Mouse (Mus musculus) erythroid progenitor cell, adult 5-6 weeks (primary cell): Measurements from ENCODE around the gene Sfmbt2. TPM values are rescaled to one million over a fixed set of nuclear protein-coding genes. Genes with fewer than 3 reads are reported as not detected.
"Not testable (repeated sequence)": the region's sequence is repeated elsewhere in the genome, so short reads cannot be mapped to it uniquely, and the experiment has no call there.

ENCODE experiments used
- ATAC-seq: replicated peaks from 2 replicates; pipeline ENCODE4 v1.8.0; 2016; ENCODE audit warnings: moderate number of reproducible peaks, mild to moderate bottlenecking, moderate TSS enrichment, inconsistent platforms; ENCODE audit not compliant: poor library complexity, low FRiP score, severe bottlenecking
- total RNA-seq, 2 experiments: library from RNA; stranded (forward) in 1 of 2; stranded (reverse) in 1 of 2; fragments of 150-400 nt in 1 of 2; fragments of 186-747, 209-891 nt in 1 of 2; gene quantifications; 2 replicates each; pipeline versions ENCODE4 v1.2.3 to v1.2.4; 2015 to 2017; ENCODE audit warnings: low replicate concordance in 2 of 2

Sfmbt2 gene
- total RNA-seq (2015; ENCODE audit: low replicate concordance) (2.2 TPM in 1 of 2 replicates, not detected in the other), total RNA-seq (2017; ENCODE audit: low replicate concordance) (0.38 and 0.51 TPM in 2 replicates)

DNA sequence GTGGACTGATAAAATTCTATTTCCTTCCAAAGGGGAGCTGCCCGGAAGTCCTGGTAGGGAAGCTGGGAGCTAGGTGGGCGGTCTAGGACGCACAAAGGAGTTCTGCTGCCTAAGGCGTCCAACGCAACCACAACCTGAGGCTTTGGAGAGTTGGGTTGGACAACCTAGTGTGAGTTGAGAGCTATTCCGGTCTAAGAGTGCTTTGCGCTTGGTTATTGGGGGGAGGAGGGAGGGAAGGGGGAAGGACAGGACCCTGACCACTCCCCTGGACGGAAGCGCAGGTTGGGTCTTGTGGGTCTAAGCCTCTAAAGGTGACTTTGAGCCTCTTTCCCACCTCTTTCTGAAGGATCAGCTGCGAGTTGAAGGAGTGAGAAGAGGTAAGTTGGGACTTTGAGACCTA is at the start of gene Sfmbt2:
Gene Sfmbt2, plus strand, starts transcription at position 335 of the 400 bp plus-strand sequence.
- no peak for ATAC-seq

- no peak for ATAC-seq
These were observed 49.2 kb upstream of the Sfmbt2 start for GRCm38 (mm10) chr2:10321093-10321492.

- ATAC-seq: no peak
These were observed 47.1 kb upstream of the Sfmbt2 start for GRCm38 (mm10) chr2:10323173-10323572.

DNA sequence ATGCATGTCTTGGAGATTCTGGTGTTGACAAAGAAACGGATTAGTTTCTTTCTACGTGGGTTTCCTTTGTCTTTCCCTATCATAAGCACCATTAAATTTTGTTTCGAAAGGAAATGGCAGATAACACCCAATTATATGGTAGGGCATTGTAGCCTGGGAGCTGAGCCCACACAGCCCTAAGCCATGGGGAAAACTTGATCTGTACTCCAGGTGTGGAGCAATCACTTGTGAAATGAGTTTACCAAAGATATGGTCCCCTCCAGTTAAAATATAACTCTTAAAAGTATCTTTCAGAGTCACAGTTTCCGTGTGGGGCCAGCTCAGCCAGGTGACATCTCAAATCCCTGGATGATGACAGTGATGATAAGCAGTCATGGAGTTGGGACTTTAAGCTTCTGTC is 45.3 kb upstream of the Sfmbt2 start:
- ATAC-seq: no peak

DNA sequence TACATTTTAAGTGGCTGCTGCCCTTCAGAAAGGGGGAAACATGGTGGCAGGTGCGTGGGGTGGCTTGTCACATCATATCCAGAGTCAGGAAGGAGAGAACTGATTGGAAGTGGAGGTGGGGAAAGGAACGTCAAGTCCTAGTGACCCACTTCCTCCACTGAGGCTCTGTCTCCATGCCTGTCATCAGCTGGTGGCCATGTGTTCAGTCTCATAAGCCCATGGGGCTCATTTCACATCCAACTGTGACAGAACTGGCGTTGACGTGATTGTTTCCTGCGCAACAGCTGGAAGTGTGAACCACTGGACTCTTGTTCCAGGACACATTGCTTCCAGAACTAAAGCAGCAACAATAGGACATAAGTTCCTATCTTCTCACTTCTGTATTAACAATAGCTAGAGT is 40.1 kb upstream of the Sfmbt2 start:
- ATAC-seq: no peak

GRCm38 (mm10) chr2:10334299-10334698 is 36.0 kb upstream of the Sfmbt2 start:
- ATAC-seq: no peak

DNA sequence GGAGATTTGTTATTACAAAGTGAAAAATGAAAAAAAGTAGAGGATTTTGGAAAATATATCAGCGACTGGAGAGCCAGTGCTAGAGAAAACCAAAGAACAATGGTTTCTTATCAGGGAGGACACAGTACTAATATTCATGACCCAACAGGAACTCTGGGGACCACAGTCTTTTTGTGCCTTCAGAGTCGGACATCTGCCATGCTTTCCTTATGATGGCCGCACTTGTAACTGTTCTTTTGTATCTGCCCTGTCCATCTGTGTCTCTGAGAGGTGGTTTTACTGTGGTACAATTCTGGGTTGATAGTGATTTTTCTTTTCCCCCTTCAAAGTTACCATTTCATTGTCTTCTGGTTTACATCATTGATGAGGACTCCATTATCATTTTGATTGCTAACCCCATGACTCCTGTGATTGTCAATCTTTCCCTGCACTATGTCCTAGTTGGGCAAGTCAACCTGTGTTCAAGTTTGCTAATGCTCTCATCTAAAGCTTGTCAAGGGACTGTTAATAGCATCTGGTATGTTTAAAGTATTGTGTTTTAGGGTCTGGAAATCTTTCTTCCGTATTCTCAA is 35.2 kb upstream of the Sfmbt2 start:
- ATAC-seq: no peak

- no peak for ATAC-seq
These were observed 30.3 kb upstream of the Sfmbt2 start for GRCm38 (mm10) chr2:10340022-10340421.

- no peak for ATAC-seq
These were observed 26.8 kb upstream of the Sfmbt2 start for GRCm38 (mm10) chr2:10343523-10343922.

DNA sequence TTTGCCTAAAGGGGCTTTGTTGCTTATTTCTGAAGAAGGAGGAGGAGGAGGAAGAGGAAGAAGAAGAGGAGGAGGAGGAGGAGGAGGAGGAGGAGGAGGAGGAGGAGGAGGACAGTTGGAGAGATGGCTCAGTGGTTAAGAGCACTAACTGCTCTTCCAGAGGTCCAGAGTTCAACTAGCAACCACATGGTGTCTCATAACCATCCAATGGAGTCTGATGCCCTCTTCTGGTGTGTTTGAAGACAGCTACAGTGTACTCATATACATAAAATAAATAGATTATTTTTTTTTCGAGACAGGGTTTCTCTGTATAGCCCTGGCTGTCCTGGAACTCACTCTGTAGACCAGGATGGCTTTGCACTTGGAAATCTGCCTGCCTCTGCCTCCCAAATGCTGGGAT is 26.2 kb upstream of the Sfmbt2 start:
- not testable (repeated sequence) for ATAC-seq

- ATAC-seq: no peak
These were observed 23.1 kb upstream of the Sfmbt2 start for GRCm38 (mm10) chr2:10347193-10347592.

- ATAC-seq: no peak
These were observed 22.3 kb upstream of the Sfmbt2 start for GRCm38 (mm10) chr2:10348036-10348435.

GRCm38 (mm10) chr2:10350266-10350810 is 20.0 kb upstream of the Sfmbt2 start:
- ATAC-seq: no peak

DNA sequence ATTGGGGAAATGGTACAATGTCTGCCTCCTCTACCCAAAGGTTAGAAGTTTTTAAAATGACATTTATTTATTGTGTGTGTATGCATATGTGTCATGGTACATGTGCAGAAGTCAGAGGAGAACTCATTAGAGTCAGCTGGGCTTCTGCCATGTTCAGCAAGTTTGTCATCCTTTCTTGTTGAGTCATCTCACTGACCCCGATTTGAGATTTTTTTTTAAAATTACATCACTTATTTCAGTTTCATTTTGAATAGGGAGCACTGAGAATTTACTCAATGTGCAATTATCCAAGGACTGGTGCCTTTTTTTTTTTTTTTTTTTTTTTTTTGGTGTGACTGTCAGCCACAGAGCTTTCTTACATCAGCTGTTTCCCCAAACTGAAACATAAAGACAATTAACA is 19.2 kb upstream of the Sfmbt2 start:
- no peak for ATAC-seq

- no peak for ATAC-seq
These were observed 17.4 kb upstream of the Sfmbt2 start for GRCm38 (mm10) chr2:10352887-10353286.

DNA sequence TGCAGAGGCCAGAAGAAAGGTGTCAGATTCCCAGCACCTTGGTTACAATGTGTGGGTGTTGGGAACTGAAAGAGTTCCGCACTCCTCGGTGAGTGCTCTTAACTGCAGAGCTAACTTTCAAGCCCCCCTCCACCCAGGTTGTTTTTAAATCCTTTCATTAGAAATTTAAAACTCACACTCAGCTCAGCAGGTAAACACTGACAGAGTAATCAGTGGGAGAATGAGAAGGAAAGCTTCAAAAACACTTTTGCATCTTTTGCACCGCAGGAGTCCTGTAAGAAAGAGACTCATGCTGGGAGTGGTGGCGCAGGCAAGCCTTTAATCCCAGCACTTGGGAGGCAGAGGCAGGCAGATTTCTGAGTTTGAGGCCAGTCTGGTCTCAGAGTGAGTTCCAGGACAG is 16.4 kb upstream of the Sfmbt2 start:
- ATAC-seq: no peak

GRCm38 (mm10) chr2:10359861-10360260 is 10.4 kb upstream of the Sfmbt2 start:
- no peak for ATAC-seq

- ATAC-seq: no peak
These were observed 5.2 kb upstream of the Sfmbt2 start for GRCm38 (mm10) chr2:10365081-10365480.

GRCm38 (mm10) chr2:10366284-10366683 is 4.0 kb upstream of the Sfmbt2 start:
- ATAC-seq: no peak

DNA sequence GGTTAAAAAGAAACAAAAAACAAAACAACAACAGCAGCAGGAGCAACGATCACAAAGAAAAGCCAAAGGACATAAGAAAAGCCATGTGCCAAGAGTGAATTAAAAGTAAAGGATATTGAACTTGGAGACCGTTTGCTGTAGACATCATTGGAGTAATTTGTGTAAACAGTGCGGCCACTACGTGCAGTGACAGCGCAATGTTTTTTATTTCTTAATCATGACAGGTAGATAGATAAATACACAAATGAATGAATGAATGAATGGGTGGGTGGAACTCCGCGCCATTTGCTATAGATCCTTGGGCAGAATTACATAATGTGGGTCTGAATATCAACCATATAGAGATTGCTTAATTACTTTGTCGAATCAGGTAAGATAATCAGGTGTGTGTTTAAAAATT is 634 bp upstream of the Sfmbt2 start:
- no peak for ATAC-seq

GRCm38 (mm10) chr2:10370687-10371458 is 563 bp downstream of the Sfmbt2 start:
- no peak for ATAC-seq
